Mouse (Mus musculus) liver, embryonic 15.5 days (tissue): ENCODE measurements around the gene Mnat1. TPM values are rescaled to one million over a fixed set of nuclear protein-coding genes. Genes with fewer than 3 reads are reported as not detected.
"Not testable (repeated sequence)": the region's sequence is repeated elsewhere in the genome, so short reads cannot be mapped to it uniquely, and the experiment has no call there.

Experiments used
- ATAC-seq: fragments of 200-750 bp; cut with Nextera tagmentation; 2 replicates; pipeline ENCODE4 v1.8.0; 2017; ENCODE audit warnings: moderate number of reproducible peaks, mild to moderate bottlenecking, moderate library complexity; ENCODE audit not compliant: insufficient read depth
- H3K27ac ChIP-seq: fragments of 300-500 bp; sonication (generic); replicated peaks from 2 replicates; pipeline ENCODE4 v1.5.1; 2015; ENCODE audit warnings: mild to moderate bottlenecking, inconsistent platforms
- H3K27me3 ChIP-seq: fragments of 300-500 bp; sonication (generic); 2 replicates; pipeline ENCODE4 v1.6.1; 2015; ENCODE audit warnings: mild to moderate bottlenecking, inconsistent platforms
- H3K36me3 ChIP-seq: fragments of 300-500 bp; sonication (generic); replicated peaks from 2 replicates; pipeline ENCODE4 v1.6.1; 2015; ENCODE audit warnings: moderate library complexity, mild to moderate bottlenecking, inconsistent platforms
- H3K4me1 ChIP-seq: fragments of 300-500 bp; sonication (generic); replicated peaks from 2 replicates; pipeline ENCODE4 v1.6.1; 2015; ENCODE audit warnings: inconsistent platforms
- H3K4me2 ChIP-seq: fragments of 300-500 bp; sonication (generic); 2 replicates; pipeline ENCODE4 v1.6.1; 2015; ENCODE audit warnings: moderate library complexity, mild to moderate bottlenecking, inconsistent platforms
- H3K4me3 ChIP-seq: fragments of 300-500 bp; sonication (generic); replicated peaks from 2 replicates; pipeline ENCODE4 v1.5.1; 2015; ENCODE audit warnings: mild to moderate bottlenecking, inconsistent platforms
- H3K9ac ChIP-seq: fragments of 300-500 bp; sonication (generic); 2 replicates; pipeline ENCODE4 v1.6.1; 2015; ENCODE audit warnings: moderate library complexity, mild to moderate bottlenecking, inconsistent platforms
- H3K9me3 ChIP-seq: fragments of 300-500 bp; sonication (generic); replicated peaks from 2 replicates; pipeline ENCODE4 v1.6.1; 2016; ENCODE audit warnings: inconsistent platforms
- WGBS: fragments of 180-500 bp; shearing (Covaris S2); methylation state at CpG from one replicate; pipeline ENCODE4 v1.1.7; 2015; ENCODE audit warnings: mixed read lengths; ENCODE audit not compliant: insufficient replicate concordance; 5-methylcytosine and 5-hydroxymethylcytosine counted together
- polyA plus RNA-seq: library from polyadenylated mRNA; unstranded; fragments of >200 nt; fragmentation: Nextera tagmentation; extraction: Ambion mirVana; gene quantifications from 2 replicates; pipeline ENCODE4 v1.2.1, GENCODE M21; 2015

Mnat1 gene
- polyA plus RNA-seq, 1 experiment from 2014 or later, result 8.0 TPM

DNA sequence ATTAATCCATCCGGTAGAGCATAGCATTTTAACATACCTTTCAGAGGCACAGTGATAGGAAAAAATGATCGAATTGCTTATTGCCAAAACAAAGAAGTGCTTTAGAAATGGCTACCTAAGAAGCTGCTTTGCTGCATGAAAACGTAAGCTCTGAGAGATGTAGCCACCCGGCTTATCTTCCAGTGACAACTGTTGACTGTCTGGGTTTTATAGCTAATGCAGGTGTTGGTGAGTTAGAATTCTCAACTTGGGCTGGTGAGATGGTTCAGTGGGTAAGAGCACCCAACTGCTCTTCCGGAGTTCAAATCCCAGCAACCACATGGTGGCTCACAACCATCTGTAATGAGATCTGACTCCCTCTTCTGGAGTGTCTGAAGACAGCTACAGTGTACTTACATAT lies 27.5 kb downstream of the Mnat1 start:
- not testable (repeated sequence) for H3K9ac ChIP-seq, ATAC-seq, H3K27me3 ChIP-seq, H3K9me3 ChIP-seq, H3K27ac ChIP-seq, H3K4me2 ChIP-seq, H3K4me1 ChIP-seq, H3K36me3 ChIP-seq, H3K4me3 ChIP-seq
- 51% methylated on average over 5 of the region's 5 CpGs for WGBS

DNA sequence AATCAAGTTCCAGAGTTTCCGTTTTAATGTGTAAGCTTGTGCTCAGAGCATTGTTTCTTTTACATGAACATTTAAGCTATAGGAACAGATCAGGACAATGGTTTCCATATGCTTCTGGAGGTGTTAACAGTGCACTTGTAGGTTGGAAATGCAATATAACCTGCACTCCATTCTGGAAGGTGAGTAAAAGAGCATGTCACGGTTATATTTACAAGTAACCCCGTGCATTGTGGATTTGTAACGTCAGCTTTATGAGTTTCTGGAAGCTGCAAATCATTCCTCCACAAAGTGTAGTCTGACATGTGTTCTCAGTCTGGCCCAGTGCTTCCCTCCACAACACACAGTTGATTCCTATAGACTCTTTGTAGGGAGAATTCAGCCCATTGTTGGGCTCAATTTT lies 30.6 kb downstream of the Mnat1 start:
- Histone ChIP-seq H3K36me3 (no peaks in the 10 kb centered on the region), H3K4me2 (no peak overlapping the region), H3K4me1 (no peaks in the 10 kb centered on the region), H3K4me3 (no peak overlapping the region), H3K27me3 (no peaks in the 10 kb centered on the region), H3K9me3 (no peaks in the 10 kb centered on the region), H3K27ac (no peak overlapping the region), H3K9ac (no peak overlapping the region)
- no peak for ATAC-seq
- WGBS, result 74% methylated on average over 4 of the region's 4 CpGs

DNA sequence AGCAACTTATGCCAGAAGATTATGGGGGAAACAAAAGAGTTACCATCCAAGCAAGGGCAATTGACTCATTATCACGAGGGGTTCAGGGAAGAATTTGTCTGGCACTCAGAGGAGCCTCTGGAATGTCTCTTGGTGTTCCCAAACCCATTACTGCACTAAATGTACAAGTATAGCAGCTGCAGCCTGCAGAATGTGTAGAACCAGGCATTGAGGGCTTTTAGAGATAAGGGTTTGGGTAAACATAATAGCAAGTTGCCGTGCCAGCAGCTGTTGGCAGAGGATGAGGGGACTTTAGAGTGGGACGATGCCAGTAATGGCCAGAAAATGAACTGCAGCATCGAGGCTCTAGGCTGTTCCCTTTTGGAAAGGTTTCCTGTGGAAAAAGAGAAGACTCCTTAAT lies 36.8 kb downstream of the Mnat1 start:
- Histone ChIP-seq H3K36me3 (no peaks in the 10 kb centered on the region), H3K4me3 (no peak overlapping the region), H3K4me1 (no peaks in the 10 kb centered on the region; the same call in 1 of the 2 replicates), H3K27me3 (no peaks in the 10 kb centered on the region), H3K9ac (no peak overlapping the region), H3K4me2 (no peak overlapping the region), H3K27ac (no peak overlapping the region), H3K9me3 (no peaks in the 10 kb centered on the region)
- no peak for ATAC-seq
- WGBS, result 49% methylated on average over 4 of the region's 4 CpGs

DNA sequence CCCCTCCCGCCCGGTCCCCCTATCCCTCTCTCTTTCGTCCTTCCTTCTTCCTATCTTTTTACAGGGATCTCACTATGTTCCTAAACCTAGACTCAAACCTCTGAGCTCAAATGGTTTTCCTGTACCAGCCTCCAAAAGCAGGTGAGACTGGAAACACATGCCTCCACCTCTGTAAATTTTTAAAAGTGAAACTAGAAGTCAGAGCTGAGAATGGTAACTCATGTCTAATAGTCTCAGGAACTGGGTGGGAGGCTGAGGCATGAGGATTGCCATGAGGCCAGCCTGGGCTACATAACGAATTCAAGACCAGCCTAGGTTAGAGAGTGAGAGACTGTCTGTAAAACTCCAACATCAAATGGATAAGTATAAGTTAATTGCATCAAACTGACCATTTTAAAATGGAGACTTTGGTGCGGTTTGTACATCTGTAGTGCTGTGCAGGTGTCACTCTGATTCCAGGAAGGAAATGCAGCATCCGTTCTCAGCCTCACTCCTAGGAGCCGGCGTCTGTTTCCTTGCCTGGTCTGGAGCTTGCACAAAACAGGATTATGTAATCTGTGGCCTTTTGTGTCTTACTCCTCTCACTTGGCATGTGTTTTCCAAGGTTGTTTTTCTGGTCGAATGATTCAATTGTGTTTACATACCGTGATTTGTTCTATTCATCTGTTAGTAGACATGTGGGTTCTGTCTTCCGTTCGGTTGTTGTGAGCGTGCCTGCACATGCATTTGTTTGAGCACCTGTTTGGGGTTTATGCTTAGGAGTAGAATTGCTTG lies 39.1 kb downstream of the Mnat1 start:
- Histone ChIP-seq H3K36me3 (no peaks in the 10 kb centered on the region), H3K4me3 (no peak overlapping the region), H3K4me2 (no peak overlapping the region), H3K27ac (no peak overlapping the region), H3K9me3 (no peaks in the 10 kb centered on the region), H3K4me1 (no peaks in the 10 kb centered on the region; the same call in 1 of the 2 replicates), H3K9ac (no peak overlapping the region), H3K27me3 (no peaks in the 10 kb centered on the region)
- ATAC-seq, result no peak
- WGBS, result 63% methylated on average over 13 of the region's 13 CpGs

DNA sequence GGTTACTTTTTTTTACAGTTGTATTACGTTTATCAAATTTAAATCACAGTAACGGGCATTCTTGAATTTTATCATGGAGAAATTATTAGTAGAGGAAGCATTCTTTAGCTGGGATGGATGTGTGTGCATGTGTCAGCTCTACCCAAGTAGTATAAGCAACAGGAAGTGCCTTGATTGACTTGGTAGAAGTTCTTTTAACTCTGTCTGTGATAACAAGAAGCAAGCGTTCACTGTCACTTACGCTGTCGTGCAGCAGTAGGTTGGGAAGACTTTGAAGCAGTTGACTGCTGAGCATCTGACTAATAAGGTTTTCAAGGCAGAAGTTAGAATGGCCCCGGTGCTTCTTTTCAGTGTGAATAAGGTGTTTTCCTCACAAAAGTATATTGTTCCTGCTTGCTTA lies 47.3 kb downstream of the Mnat1 start:
- H3K9ac ChIP-seq, result no peak overlapping the region
- H3K9me3 ChIP-seq, result no peaks in the 10 kb centered on the region
- H3K27ac ChIP-seq, result no peak overlapping the region
- H3K4me1 ChIP-seq, result no peaks in the 10 kb centered on the region
- no peak overlapping the region for H3K4me2 ChIP-seq
- no peaks in the 10 kb centered on the region for H3K27me3 ChIP-seq
- ATAC-seq, result no peak
- H3K36me3 ChIP-seq, result peaks cover 7% of the 10 kb centered on the region
- 70% methylated on average over 6 of the region's 6 CpGs for WGBS
- no peak overlapping the region for H3K4me3 ChIP-seq

DNA sequence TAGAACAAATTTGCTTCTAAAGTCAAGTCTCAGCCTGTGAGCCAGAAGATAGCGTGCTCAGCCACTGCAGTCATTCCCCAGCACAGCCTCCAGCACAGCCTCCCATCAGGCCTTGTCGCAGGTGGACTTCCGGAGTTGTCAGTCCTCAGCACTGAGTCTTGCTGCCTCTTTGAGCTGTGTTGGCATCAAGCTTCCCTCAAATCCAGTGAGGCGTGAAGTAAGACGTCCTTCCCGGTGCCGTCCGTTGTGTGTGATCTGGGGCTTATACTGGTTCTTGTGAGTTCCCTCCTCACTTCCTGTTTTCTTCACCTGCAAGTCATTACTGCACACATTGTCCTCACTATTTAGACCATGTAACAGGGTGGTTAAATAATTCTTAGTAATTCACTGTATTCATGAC lies 60.4 kb downstream of the Mnat1 start:
- Histone ChIP-seq H3K9me3 (no peaks in the 10 kb centered on the region), H3K4me2 (no peak overlapping the region), H3K4me3 (no peak overlapping the region), H3K36me3 (peaks cover 10% of the 10 kb centered on the region), H3K9ac (no peak overlapping the region), H3K4me1 (no peaks in the 10 kb centered on the region), H3K27ac (no peak overlapping the region), H3K27me3 (no peaks in the 10 kb centered on the region)
- WGBS, result 80% methylated on average over 8 of the region's 8 CpGs
- no peak for ATAC-seq

DNA sequence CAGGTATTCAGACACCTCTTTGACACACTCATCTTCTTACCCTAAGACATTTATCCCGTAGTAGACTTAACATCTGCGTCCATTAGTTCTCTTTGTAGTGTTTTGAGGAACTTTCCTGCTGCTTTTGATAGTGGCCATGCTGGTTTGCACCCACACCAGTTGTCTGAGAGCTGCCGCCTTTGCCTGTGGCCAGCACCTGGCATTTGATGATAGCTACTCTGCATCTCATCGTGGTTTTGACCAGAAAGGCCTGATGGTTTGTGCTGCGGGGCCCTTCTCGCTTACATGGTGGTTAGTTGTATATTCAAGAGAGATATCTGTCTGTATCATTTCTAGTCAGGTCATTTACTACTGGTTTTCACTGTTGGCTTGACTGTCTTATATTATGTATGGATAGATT lies 73.8 kb downstream of the Mnat1 start:
- 0 out of 2 replicates have a peak, but pooled peaks cover 3% of the 10 kb centered on the region for H3K4me1 ChIP-seq
- H3K27me3 ChIP-seq, result no peaks in the 10 kb centered on the region
- peak; percentile 61 for ATAC-seq
- H3K9ac ChIP-seq, result no peak overlapping the region
- H3K4me3 ChIP-seq, result no peak overlapping the region
- no peak overlapping the region for H3K4me2 ChIP-seq
- no peak overlapping the region for H3K27ac ChIP-seq
- no peaks in the 10 kb centered on the region for H3K36me3 ChIP-seq
- no peaks in the 10 kb centered on the region for H3K9me3 ChIP-seq
- WGBS, result 24% methylated on average over 6 of the region's 6 CpGs

DNA sequence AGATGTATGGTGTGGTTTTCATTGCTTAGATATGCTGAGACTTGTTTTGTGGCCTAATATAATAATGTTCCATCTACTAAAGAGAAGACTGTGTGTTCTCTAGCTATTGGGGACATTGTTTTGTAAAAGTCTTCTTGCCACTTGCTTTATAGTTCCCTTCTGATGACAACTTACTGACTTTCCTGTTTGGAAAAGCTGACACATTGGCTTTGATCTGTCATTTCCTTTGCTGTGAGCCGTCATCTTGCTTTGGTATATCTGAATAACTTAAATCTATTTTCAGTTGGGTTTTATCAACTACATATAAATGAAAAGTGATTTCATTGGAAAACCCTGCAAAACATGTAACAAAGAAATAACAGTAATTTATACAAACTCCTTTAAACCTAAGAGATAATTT lies 74.9 kb downstream of the Mnat1 start:
- 0 out of 2 replicates have a peak, but pooled peaks cover 3% of the 10 kb centered on the region for H3K4me1 ChIP-seq
- no peaks in the 10 kb centered on the region for H3K27me3 ChIP-seq
- H3K4me3 ChIP-seq, result no peak overlapping the region
- no peak overlapping the region for H3K9ac ChIP-seq
- H3K36me3 ChIP-seq, result no peaks in the 10 kb centered on the region
- 54% methylated on average over 1 of the region's 1 CpGs for WGBS
- H3K9me3 ChIP-seq, result no peaks in the 10 kb centered on the region
- H3K27ac ChIP-seq, result no peak overlapping the region
- ATAC-seq, result no peak
- no peak overlapping the region for H3K4me2 ChIP-seq

DNA sequence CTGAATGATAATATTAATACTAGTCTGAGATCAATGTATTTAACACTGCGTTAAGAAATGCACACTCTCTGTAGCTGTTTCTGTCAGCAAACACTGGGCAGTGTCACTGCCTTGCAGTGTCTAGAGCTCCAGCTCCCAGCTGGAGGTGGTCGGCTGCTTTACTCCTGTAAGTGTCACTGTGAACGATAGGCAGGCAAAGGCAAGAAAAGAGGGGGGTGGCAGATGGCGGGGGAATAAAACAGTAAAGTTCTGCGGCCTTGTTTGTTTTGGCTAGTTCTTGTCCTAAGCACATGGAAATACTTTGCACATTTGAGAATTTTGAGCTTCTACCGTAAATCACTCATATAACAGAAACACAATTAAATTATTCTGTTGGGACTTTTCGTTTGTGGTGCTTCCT lies 75.9 kb downstream of the Mnat1 start:
- 57% methylated on average over 7 of the region's 7 CpGs for WGBS
- no peak for ATAC-seq
- H3K27ac ChIP-seq, result no peak overlapping the region

DNA sequence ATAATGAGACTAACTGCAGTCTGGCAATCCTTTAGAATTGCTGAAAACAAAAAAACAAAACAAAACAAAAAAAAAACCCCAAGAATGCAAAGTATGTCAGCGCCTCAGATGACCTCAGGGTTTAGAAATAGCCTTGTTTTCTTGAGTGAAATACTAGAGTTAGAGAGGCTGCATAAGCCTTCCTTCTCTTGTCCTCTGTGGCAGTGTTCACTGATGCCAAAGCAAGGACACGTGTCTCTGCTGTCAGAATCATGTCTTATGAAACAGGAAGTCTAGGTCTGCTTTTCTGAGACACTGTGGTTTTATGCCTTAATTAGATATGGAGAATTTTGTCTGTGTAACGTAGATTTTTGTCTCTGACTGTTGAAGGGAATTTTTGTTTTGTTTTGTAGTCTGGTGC lies 78.1 kb downstream of the Mnat1 start:
- Histone ChIP-seq H3K4me2 (no peak overlapping the region), H3K9ac (no peak overlapping the region), H3K9me3 (no peaks in the 10 kb centered on the region), H3K36me3 (no peaks in the 10 kb centered on the region), H3K27me3 (no peaks in the 10 kb centered on the region), H3K4me3 (no peak overlapping the region), H3K4me1 (0 out of 2 replicates have a peak, but pooled peaks cover 3% of the 10 kb centered on the region), H3K27ac (no peak overlapping the region)
- 13% methylated on average over 3 of the region's 3 CpGs for WGBS
- no peak for ATAC-seq

More for the DNA sequence above, 75.9 kb downstream of the Mnat1 start:
- Histone ChIP-seq H3K4me3 (no peak overlapping the region), H3K9me3 (no peaks in the 10 kb centered on the region), H3K36me3 (no peaks in the 10 kb centered on the region), H3K4me2 (no peak overlapping the region), H3K4me1 (0 out of 2 replicates have a peak, but pooled peaks cover 3% of the 10 kb centered on the region), H3K9ac (no peak overlapping the region), H3K27me3 (no peaks in the 10 kb centered on the region)

DNA sequence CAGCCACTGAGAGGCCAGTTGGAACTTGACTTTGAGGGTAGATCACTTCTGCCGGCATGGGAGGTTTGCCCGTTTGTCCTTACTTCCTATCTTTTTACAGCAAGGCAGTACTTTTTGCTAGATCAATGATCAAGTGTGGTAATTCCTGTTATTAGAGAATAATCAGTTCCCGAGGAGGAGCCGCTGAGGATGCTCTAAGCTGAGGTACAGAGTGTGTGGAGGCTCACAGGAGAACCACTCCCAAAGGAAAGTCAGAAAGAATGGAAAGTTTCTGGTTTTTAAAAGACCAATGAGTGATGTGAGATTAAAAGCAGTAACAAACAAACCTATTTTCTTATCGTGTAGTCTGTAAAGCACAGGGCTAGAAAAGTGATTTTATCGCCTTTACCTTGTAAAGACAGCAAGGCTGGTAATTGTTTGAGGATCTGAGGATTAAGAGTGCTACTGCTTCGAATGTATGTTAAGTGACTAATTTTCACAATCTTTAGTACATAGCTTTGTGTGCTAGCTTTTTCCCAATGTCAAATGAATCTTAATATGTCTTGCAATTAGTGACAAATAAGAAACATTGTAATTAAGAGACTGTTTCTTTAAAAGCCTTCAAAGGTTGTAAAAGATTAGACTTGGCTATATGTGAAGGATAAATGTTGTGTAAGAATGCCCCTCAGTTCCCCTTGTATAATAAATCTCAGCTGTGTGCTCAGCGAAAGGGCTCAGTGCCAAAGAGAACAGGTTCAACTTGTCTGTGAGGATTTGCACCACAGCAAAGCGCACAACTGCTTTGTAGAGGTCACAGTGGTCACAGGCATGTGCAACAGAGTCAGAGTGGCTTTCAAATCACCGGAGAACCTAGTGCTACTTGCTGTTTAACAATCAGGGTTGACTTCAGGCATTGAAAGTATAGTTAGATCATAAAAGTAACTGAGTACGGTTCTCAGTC lies 82.5 kb downstream of the Mnat1 start:
- no peaks in the 10 kb centered on the region for H3K9me3 ChIP-seq
- no peaks in the 10 kb centered on the region for H3K36me3 ChIP-seq
- no peaks in the 10 kb centered on the region for H3K27me3 ChIP-seq
- H3K4me1 ChIP-seq, result peaks cover 4% of the 10 kb centered on the region
- WGBS, result 69% methylated on average over 11 of the region's 11 CpGs
- H3K4me2 ChIP-seq, result no peak overlapping the region
- 0 out of 2 replicates have a peak, but pooled peaks have one; percentile 31 for ATAC-seq
- no peak overlapping the region for H3K9ac ChIP-seq
- H3K4me3 ChIP-seq, result no peak overlapping the region
- no peak overlapping the region for H3K27ac ChIP-seq
